Mouse (Mus musculus) testis, adult 2 months (tissue): ENCODE data around the gene Pigl.

ENCODE experiments used
- CTCF ChIP-seq: fragments of 200-500 bp; IDR thresholded peaks from 2 replicates; pipeline ENCODE4 v1.5.1; 2012; ENCODE audit warnings: low read depth, mild to moderate bottlenecking, inconsistent platforms, low read length, moderate library complexity; ENCODE audit not compliant: control insufficient read depth, insufficient read depth, insufficient replicate concordance
- POLR2A ChIP-seq: fragments of 200-500 bp; IDR thresholded peaks from 2 replicates; pipeline ENCODE4 v1.6.1; 2012; ENCODE audit warnings: low read depth, mild to moderate bottlenecking, inconsistent platforms, low read length, moderate library complexity; ENCODE audit not compliant: control insufficient read depth

DNA sequence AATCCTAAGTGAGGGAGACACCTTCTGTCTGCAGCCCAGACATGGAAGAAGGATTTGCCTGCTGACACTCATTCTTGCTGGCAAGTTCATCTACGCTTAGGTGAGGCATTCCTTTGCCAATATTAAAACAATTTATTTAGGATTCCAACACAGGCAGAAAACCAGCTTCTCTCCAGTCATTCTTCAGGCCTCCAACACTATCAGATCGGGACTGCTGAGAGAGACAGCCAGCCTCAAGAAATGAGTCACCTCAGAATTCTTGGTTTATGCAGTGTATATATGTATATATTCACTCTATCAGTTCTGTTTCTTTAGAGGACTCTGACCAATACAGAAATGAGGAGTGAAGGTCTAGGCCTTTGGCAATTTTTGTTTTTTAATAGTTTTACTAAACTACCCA, 105.3 kb downstream of the Pigl start:
- no peak for TF ChIP-seq CTCF
- no peak for TF ChIP-seq POLR2A
